ENCODE assay signal across 9 mouse cellular contexts in genomic region chr12:46818021-46818855, GRCm38 (mm10). TPM values are rescaled to one million over a fixed set of nuclear protein-coding genes. Genes with fewer than 3 reads are reported as not detected.
DNase-seq lines count a peak whose midpoint lies in the region; ATAC-seq and TF ChIP-seq lines count a peak whose summit lies in the region.
"Had no signal": no experiment of that assay in that cellular context is flagged by ENCODE, and none has a peak within 500 bp of the region (broad histone marks: within the 10 kb centered on the region; RNA-seq: fewer than 3 reads in every experiment).

No protein-coding gene starts in this region.

- no peak for TF ChIP-seq EP300 in stomach, postnatal 0 days (optimal IDR thresholded peaks at IDR 0.05)

- under 1% methylated on average over 50 of the region's 61 CpGs for WGBS in midbrain, embryonic 13.5 days
- WGBS in stomach, postnatal 0 days: under 1% methylated on average over 47 of the region's 61 CpGs

- DNase-seq in embryo, embryonic 10.5 days (ENCODE audit: low spot score): peak; percentile 72
- DNase-seq in heart, adult 11 months: peak; percentile 95
- DNase-seq in kidney, adult 11 months: peak; percentile 9
- peak; percentile 76 for DNase-seq in left cerebral cortex, postnatal 4 days
- peak; percentile 22 for DNase-seq in stomach, postnatal 0 days (ENCODE audit: low spot score)

- peak overlapping the region; percentile 66 for H3K4me3 ChIP-seq in erythroblast, embryonic 14.5 days (replicated peaks)
- H3K4me3 ChIP-seq in midbrain, embryonic 13.5 days (replicated peaks): peak overlapping the region; percentile 82
- H3K4me3 ChIP-seq in stomach, postnatal 0 days (ENCODE audit: low read depth, low read length): peak overlapping the region; percentile 66

- H3K27me3 ChIP-seq in erythroblast, embryonic 14.5 days (ENCODE audit: control insufficient read depth): peaks cover 59% of the 10 kb centered on the region
- H3K27me3 ChIP-seq in midbrain, embryonic 13.5 days: no peaks in the 10 kb centered on the region
- H3K27me3 ChIP-seq in stomach, postnatal 0 days (ENCODE audit: control insufficient read depth, insufficient read depth, low read length): no peaks in the 10 kb centered on the region; the same call in 1 of the 2 replicates

- H3K9ac ChIP-seq in midbrain, embryonic 13.5 days (replicated peaks): peak overlapping the region; percentile 99
- peak overlapping the region; percentile 45 for H3K9ac ChIP-seq in stomach, postnatal 0 days (ENCODE audit: low read length)

- no peaks in the 10 kb centered on the region for H3K9me3 ChIP-seq in erythroblast, embryonic 14.5 days (ENCODE audit: control insufficient read depth, low read length)
- H3K9me3 ChIP-seq in midbrain, embryonic 13.5 days: no peaks in the 10 kb centered on the region
- no peaks in the 10 kb centered on the region for H3K9me3 ChIP-seq in stomach, postnatal 0 days (ENCODE audit: control insufficient read depth, low read length)

- intact Hi-C loops in left cerebral cortex, postnatal 4 days (cut with DNase I): loop anchor here (5.0 to 10.0 kb wide), 3 partner anchors 344 to 1327 kb away; no protein-coding TSS in a partner anchor

- no peak for ATAC-seq in erythroblast, adult 5-6 weeks (replicated peaks; ENCODE audit: low FRiP score, poor library complexity, severe bottlenecking)
- peak; percentile 53 for ATAC-seq in midbrain, embryonic 13.5 days
- no peak for ATAC-seq in stomach, postnatal 0 days (ENCODE audit: low FRiP score, low TSS enrichment)

- no peak for TF ChIP-seq CTCF in stomach, postnatal 0 days (IDR thresholded peaks at IDR 0.05; ENCODE audit: low read depth)

- H3K4me2 ChIP-seq in midbrain, embryonic 13.5 days (replicated peaks): peak overlapping the region; percentile 60
- H3K4me2 ChIP-seq in stomach, postnatal 0 days (replicated peaks; ENCODE audit: low read depth): peak overlapping the region; percentile 88

- peak overlapping the region; percentile 100 for H3K27ac ChIP-seq in midbrain, embryonic 13.5 days
- H3K27ac ChIP-seq in stomach, postnatal 0 days (replicated peaks): 0 out of 2 replicates have a peak overlapping the region, but pooled peaks have one; percentile 2

- no peaks in the 10 kb centered on the region for H3K36me3 ChIP-seq in erythroblast, embryonic 14.5 days (ENCODE audit: control insufficient read depth)
- no peaks in the 10 kb centered on the region for H3K36me3 ChIP-seq in midbrain, embryonic 13.5 days
- H3K36me3 ChIP-seq in stomach, postnatal 0 days (ENCODE audit: control insufficient read depth, insufficient read depth, low read length): no peaks in the 10 kb centered on the region

- peaks cover 9% of the 10 kb centered on the region for H3K4me1 ChIP-seq in erythroblast, embryonic 14.5 days (ENCODE audit: control insufficient read depth)
- H3K4me1 ChIP-seq in midbrain, embryonic 13.5 days (replicated peaks): peaks cover 26% of the 10 kb centered on the region
- no peaks in the 10 kb centered on the region for H3K4me1 ChIP-seq in stomach, postnatal 0 days (replicated peaks; ENCODE audit: control insufficient read depth, insufficient read depth)

RNA-seq across cellular contexts. Expression of gene Nova1, which starts 0.5 kb away (rescaled TPM):
- polyA plus RNA-seq in erythroblast, embryonic 14.5 days (2012): 0.03 TPM in 1 of 2 replicates, not detected in the other
- not detected in 2 replicates for total RNA-seq in erythroblast, adult 5-6 weeks (2015; ENCODE audit: low replicate concordance)
- total RNA-seq in erythroblast, adult 5-6 weeks (2017; ENCODE audit: low replicate concordance): not detected in 2 replicates
- 10 to 100 TPM; 26.9 to 36.6 TPM for total RNA-seq in left cerebral cortex, postnatal 4 days (2021)
- 85.6 and 102 TPM in 2 replicates for polyA plus RNA-seq in midbrain, embryonic 13.5 days (2015; fragmentation: Nextera tagmentation; extraction: Ambion mirVana)
- 0.80 and 0.82 TPM in 2 replicates for polyA plus RNA-seq in stomach, postnatal 0 days (2015; fragmentation: Nextera tagmentation; extraction: Ambion mirVana)
- total RNA-seq: neutrophil, adult 5-6 weeks had no signal

Comparison
In these comparisons a context has a peak if more than half of its experiments do, and no peak if none do; other contexts are left out.
1. DNase-seq: peak in every context shown above with its lines; median percentile 95 in heart, adult 11 months; 76 in left cerebral cortex, postnatal 4 days; 72 in embryo, embryonic 10.5 days; 22 in stomach, postnatal 0 days; 9 in kidney, adult 11 months.
2. RNA of gene Nova1, which starts 0.5 kb away (polyA plus RNA-seq): 85.6 to 102 TPM in midbrain, embryonic 13.5 days; 0.80 to 0.82 TPM in stomach, postnatal 0 days and 0.03 TPM in erythroblast, embryonic 14.5 days; every median in the first group is over 10 times any median in the second.
3. Peak in every context shown above with its lines, with median percentiles within 50 percentile points of each other: H3K4me3 ChIP-seq.